Mouse (Mus musculus): ENCODE results near the gene Ppp6r2. TPM values are rescaled to one million over a fixed set of nuclear protein-coding genes. Genes with fewer than 3 reads are reported as not detected.
A peak's percentile ranks its signal among the peaks of the same experiment; 100 is the strongest.

Ppp6r2 gene
- polyA plus RNA-seq (2015; fragmentation: Nextera tagmentation; extraction: Ambion mirVana), result 65.8 and 68.3 TPM in 2 replicates

DNA sequence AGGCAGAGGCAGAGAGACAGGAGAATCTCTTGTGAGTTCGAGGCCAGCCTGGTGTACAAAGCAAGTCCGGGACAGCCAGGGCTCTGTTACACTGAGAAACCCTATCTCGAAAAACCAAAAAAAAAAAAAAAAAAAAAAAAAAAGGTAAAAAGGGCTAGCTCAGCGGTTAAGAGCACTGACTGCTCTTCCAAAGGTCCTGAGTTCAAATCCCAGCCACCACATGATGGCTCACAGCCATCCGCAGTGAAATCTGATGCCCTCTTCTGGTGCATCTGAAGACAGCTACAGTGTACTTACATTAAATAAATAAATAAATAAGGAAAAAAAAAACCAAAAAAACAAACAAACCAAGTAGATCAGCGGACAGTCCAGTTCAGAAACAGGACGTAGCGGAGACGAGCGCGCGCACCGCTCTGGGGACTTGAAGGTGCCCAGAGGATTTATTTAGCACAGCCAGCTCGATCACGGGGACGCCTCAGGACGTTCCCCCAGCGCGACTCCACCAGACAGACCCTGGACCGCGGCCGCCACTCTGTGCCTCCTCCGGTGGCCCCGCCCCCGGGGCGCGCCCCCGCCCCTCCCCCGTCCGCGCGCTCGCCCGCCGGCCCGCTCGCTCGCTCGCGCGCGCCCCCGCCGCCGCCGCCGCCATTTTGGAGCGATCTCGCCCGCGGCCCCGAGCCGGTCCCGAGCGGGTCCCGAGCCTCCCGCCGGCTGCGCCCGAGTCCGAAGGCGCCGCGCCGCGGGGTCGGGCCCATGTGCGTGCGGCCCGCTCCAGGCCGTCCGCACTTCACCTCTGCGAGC, at the start of gene Ppp6r2:
Gene Ppp6r2, plus strand, starts transcription at position 639 of the 801 bp plus-strand sequence.

GRCm38 (mm10) chr15:89180571-89181229, 30.7 kb upstream of the Ppp6r2 start, which contains the start of gene Plxnb2:
Gene Plxnb2, minus strand, starts transcription at chr15:89180788.

GRCm38 (mm10) chr15:89196313-89196706, 15.0 kb upstream of the Ppp6r2 start, which contains the start of gene Dennd6b:
Gene Dennd6b, minus strand, starts transcription at chr15:89196496.

DNA sequence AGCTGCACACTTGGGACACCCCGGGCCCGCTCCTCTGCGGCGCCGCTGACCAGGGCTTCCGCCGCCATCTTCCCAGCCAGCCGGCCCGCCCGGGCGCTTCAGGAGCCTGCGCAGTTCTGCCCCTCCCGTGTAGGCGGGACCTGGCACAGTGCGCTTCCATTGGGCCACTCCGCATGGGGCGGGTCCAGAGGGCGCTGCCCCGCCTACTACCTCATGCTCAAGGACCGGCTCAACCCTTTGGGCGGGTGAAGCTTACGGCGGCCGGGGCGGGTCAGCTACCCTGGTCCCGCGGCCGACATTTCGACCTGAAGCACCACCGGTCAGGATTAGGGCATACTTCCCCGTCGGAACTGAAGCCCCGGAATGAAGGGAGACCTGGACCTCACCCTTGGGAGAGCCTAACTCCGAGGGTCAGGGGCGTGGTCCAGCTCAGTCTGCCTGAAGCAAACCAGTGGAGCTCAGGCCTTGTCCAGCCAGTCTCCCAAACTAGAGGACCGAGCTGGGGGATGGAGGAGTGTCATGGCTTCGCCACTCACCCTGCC, 103.9 kb downstream of the Ppp6r2 start, which contains the start of gene Sbf1:
Gene Sbf1, minus strand, starts transcription at position 122 of the 542 bp plus-strand sequence.

GRCm38 (mm10) chr15:89322670-89323522, 111.5 kb downstream of the Ppp6r2 start, which contains the start of gene Adm2:
Gene Adm2, plus strand, starts transcription at chr15:89322720.

GRCm38 (mm10) chr15:89334271-89334670, 122.9 kb downstream of the Ppp6r2 start, which contains the start of gene Miox:
Gene Miox, plus strand, starts transcription at chr15:89334398.

Small RNA genes lying within 50 kb of the gene (microRNA-seq; reads per million reads assigned to microRNA genes)
- gene Mir6958, result 5.5 reads per million, percentile 13 among the genes with 10 or more reads in this experiment
- gene Mir6959, result not detected
- gene Mir7118, result not detected

Other genes with a start within 250 kb of the Ppp6r2 start
- gene Mlc1, start 232.5 kb upstream of the Ppp6r2 start, polyA plus RNA-seq (2015; fragmentation: Nextera tagmentation; extraction: Ambion mirVana), result 67.4 and 69.0 TPM in 2 replicates
- gene Mov10l1, start 228.6 kb upstream of the Ppp6r2 start, polyA plus RNA-seq (2015; fragmentation: Nextera tagmentation; extraction: Ambion mirVana), result not detected in 2 replicates
- 13.4 and 14.9 TPM in 2 replicates for gene Panx2, start 151.8 kb upstream of the Ppp6r2 start, polyA plus RNA-seq (2015; fragmentation: Nextera tagmentation; extraction: Ambion mirVana)
- 29.1 and 35.5 TPM in 2 replicates for gene Trabd, start 136.4 kb upstream of the Ppp6r2 start, polyA plus RNA-seq (2015; fragmentation: Nextera tagmentation; extraction: Ambion mirVana)
- gene Selenoo, start 122.5 kb upstream of the Ppp6r2 start, polyA plus RNA-seq (2015; fragmentation: Nextera tagmentation; extraction: Ambion mirVana), result 21.0 and 22.3 TPM in 2 replicates
- gene Tubgcp6, start 88.4 kb upstream of the Ppp6r2 start, polyA plus RNA-seq (2015; fragmentation: Nextera tagmentation; extraction: Ambion mirVana), result 8.1 and 13.9 TPM in 2 replicates
- 19.1 and 23.8 TPM in 2 replicates for gene Hdac10, start 82.9 kb upstream of the Ppp6r2 start, polyA plus RNA-seq (2015; fragmentation: Nextera tagmentation; extraction: Ambion mirVana)
- gene Mapk12, start 70.8 kb upstream of the Ppp6r2 start, polyA plus RNA-seq (2015; fragmentation: Nextera tagmentation; extraction: Ambion mirVana), result 4.0 and 5.5 TPM in 2 replicates
- gene Mapk11, start 61.9 kb upstream of the Ppp6r2 start, polyA plus RNA-seq (2015; fragmentation: Nextera tagmentation; extraction: Ambion mirVana), result 12.0 and 15.0 TPM in 2 replicates
- 40.8 and 51.5 TPM in 2 replicates for gene Plxnb2, start 30.8 kb upstream of the Ppp6r2 start, polyA plus RNA-seq (2015; fragmentation: Nextera tagmentation; extraction: Ambion mirVana)
- 58.4 and 74.1 TPM in 2 replicates for gene Dennd6b, start 15.1 kb upstream of the Ppp6r2 start, polyA plus RNA-seq (2015; fragmentation: Nextera tagmentation; extraction: Ambion mirVana)
- gene Sbf1, start 103.8 kb downstream of the Ppp6r2 start, polyA plus RNA-seq (2015; fragmentation: Nextera tagmentation; extraction: Ambion mirVana), result 74.8 and 96.2 TPM in 2 replicates
- gene Adm2, start 111.2 kb downstream of the Ppp6r2 start, polyA plus RNA-seq (2015; fragmentation: Nextera tagmentation; extraction: Ambion mirVana), result not detected in 2 replicates
- gene Miox, start 122.8 kb downstream of the Ppp6r2 start, polyA plus RNA-seq (2015; fragmentation: Nextera tagmentation; extraction: Ambion mirVana), result not detected in 2 replicates
- 28.3 and 29.6 TPM in 2 replicates for gene Lmf2, start 144.1 kb downstream of the Ppp6r2 start, polyA plus RNA-seq (2015; fragmentation: Nextera tagmentation; extraction: Ambion mirVana)
- 76.3 and 87.7 TPM in 2 replicates for gene Ncaph2, start 144.2 kb downstream of the Ppp6r2 start, polyA plus RNA-seq (2015; fragmentation: Nextera tagmentation; extraction: Ambion mirVana)
- 22.7 and 27.6 TPM in 2 replicates for gene Sco2, start 162.3 kb downstream of the Ppp6r2 start, polyA plus RNA-seq (2015; fragmentation: Nextera tagmentation; extraction: Ambion mirVana)
- gene Tymp, start 165.5 kb downstream of the Ppp6r2 start, polyA plus RNA-seq (2015; fragmentation: Nextera tagmentation; extraction: Ambion mirVana), result 1.7 and 3.0 TPM in 2 replicates
- 9.3 and 9.6 TPM in 2 replicates for gene Odf3b, start 167.7 kb downstream of the Ppp6r2 start, polyA plus RNA-seq (2015; fragmentation: Nextera tagmentation; extraction: Ambion mirVana)
- 0.06 TPM in 1 of 2 replicates, not detected in the other for gene Klhdc7b, start 173.4 kb downstream of the Ppp6r2 start, polyA plus RNA-seq (2015; fragmentation: Nextera tagmentation; extraction: Ambion mirVana)
- gene Syce3, start 198.9 kb downstream of the Ppp6r2 start, polyA plus RNA-seq (2015; fragmentation: Nextera tagmentation; extraction: Ambion mirVana), result not detected in 2 replicates
- gene Cpt1b, start 214.3 kb downstream of the Ppp6r2 start, polyA plus RNA-seq (2015; fragmentation: Nextera tagmentation; extraction: Ambion mirVana), result 1.5 and 1.7 TPM in 2 replicates
- 4.9 and 6.1 TPM in 2 replicates for gene C730034F03Rik, start 218.0 kb downstream of the Ppp6r2 start, polyA plus RNA-seq (2015; fragmentation: Nextera tagmentation; extraction: Ambion mirVana)
- gene Gm44502, start 218.1 kb downstream of the Ppp6r2 start, polyA plus RNA-seq (2015; fragmentation: Nextera tagmentation; extraction: Ambion mirVana), result not detected in 2 replicates
- gene Chkb, start 218.4 kb downstream of the Ppp6r2 start, polyA plus RNA-seq (2015; fragmentation: Nextera tagmentation; extraction: Ambion mirVana), result 86.6 and 91.5 TPM in 2 replicates
- 67.5 and 73.2 TPM in 2 replicates for gene Mapk8ip2, start 242.4 kb downstream of the Ppp6r2 start, polyA plus RNA-seq (2015; fragmentation: Nextera tagmentation; extraction: Ambion mirVana)